Mouse (Mus musculus) CH12.LX (cell line): ENCODE measurements at regions not wholly inside any gene's neighbourhood (a gene's known extent, or its start where the extent isn't known, plus 50 kb on each side); places are given as distances from the start of the nearest gene placed in this dataset.

Experiments
- IRF4 ChIP-seq: IDR thresholded peaks from 2 replicates; pipeline ENCODE4 v1.6.1; 2014; ENCODE audit warnings: low read depth, mild to moderate bottlenecking, inconsistent platforms, low read length, improper control_type of control experiment
- POLR2A ChIP-seq: IDR thresholded peaks from 2 replicates; pipeline ENCODE4 v1.6.1; 2011; ENCODE audit warnings: low read depth, mild to moderate bottlenecking, improper control_type of control experiment, low read length

GRCm38 (mm10) chrX:11821880-11822768 lies 338.0 kb downstream of the Bcor start:
- TF ChIP-seq IRF4, result no peak
- TF ChIP-seq POLR2A, result no peak
